Mouse (Mus musculus) cerebellum, postnatal 4 days (tissue): ENCODE measurements at regions not wholly inside any gene's neighbourhood (a gene's known extent, or its start where the extent isn't known, plus 50 kb on each side); places are given as distances from the start of the nearest gene placed in this dataset.
A peak's percentile ranks its signal among the peaks of the same experiment; 100 is the strongest.
"Not testable (repeated sequence)": the region's sequence is repeated elsewhere in the genome, so short reads cannot be mapped to it uniquely, and the experiment has no call there.

Experiments used
- DNase-seq, 2 experiments: peaks; one replicate each; pipeline ENCODE4 v3.0.0; 2022; ENCODE audit warnings: low spot score in 2 of 2, mixed read lengths in 1 of 2

DNA sequence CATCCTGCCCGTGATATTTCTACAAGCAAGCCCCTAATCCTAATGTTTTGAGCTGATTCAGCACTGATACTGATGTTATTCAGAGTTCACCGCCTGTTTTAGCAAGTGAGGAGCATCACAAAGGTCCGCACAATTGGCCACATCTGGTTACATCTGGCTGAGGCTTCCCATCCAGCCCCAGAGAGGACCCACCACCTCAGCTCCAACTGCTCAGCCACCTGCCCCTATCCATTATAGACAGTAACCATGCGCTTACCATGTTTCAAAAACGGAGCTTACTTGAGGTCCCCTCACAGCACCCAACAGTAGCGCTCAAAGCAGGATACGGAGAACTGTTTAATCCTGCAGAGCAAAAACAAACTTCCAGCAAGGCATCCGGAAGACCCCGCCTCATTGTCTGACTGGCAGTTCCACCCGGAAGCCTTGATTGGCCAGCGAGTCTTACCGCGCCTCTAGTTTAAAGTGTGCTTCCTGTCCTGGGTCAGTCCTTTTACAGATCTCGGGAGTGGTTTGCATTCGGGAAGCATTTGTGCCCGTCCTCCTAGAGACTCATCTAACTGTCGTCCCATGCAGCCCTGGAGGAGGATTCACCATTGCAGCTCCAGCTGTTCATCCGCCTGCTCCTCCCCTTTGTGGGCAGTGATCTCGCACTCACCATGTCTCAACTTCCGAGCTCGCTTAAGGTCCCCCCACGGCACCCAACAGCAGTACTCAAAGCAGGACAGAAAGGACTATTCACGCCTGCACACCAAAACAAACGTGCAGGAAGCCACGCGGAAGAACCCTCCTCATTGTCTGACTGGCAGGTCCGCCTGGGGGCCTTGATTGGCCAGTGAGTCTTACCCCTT is 69.9 kb upstream of the Zfp825 start:
- DNase-seq = peak; percentile 30 to 58

DNA sequence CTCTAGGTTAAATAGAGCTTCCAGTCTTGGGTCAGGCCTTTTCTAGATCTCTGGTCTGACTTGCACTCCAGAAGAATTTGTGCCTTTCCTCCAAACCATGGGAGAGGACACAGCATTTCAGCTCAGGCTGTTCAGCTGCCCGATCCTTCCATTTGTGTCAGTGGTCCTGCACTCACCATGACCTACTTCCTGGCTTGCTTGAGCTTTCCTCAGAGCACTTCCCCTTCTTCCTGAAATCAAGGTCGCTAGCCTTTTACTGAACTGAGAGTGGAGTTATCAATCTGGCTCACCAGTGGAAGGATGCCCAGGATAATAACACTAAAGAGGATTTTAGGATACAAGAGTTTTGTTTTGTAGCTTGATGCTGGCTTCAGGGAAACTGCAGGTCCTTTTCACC is 70.5 kb upstream of the Zfp825 start:
- DNase-seq = not testable (repeated sequence)

DNA sequence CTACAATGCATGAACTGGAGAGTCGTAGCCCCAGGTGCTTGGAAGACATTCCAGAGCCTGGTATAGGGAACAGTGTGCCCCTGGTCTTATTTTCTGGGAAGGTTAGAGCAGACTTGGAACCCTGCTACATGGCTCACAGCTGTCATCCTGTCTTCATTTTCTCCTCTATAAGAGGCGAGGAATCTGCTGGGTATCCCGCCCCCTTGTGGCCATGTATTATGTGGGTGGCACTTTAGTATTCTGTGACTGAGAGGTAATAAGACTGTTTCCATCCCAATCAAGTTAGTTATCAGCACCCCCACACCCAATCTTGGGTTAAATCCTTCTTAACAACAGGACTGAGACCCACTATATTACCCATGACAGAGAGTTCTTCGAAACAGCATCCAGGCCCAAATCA is 69.4 kb upstream of the Erap1 start:
- DNase-seq = not testable (repeated sequence)
